Mouse (Mus musculus): Measurements from ENCODE around the gene Slc12a3.

The Slc12a3 gene

DNA sequence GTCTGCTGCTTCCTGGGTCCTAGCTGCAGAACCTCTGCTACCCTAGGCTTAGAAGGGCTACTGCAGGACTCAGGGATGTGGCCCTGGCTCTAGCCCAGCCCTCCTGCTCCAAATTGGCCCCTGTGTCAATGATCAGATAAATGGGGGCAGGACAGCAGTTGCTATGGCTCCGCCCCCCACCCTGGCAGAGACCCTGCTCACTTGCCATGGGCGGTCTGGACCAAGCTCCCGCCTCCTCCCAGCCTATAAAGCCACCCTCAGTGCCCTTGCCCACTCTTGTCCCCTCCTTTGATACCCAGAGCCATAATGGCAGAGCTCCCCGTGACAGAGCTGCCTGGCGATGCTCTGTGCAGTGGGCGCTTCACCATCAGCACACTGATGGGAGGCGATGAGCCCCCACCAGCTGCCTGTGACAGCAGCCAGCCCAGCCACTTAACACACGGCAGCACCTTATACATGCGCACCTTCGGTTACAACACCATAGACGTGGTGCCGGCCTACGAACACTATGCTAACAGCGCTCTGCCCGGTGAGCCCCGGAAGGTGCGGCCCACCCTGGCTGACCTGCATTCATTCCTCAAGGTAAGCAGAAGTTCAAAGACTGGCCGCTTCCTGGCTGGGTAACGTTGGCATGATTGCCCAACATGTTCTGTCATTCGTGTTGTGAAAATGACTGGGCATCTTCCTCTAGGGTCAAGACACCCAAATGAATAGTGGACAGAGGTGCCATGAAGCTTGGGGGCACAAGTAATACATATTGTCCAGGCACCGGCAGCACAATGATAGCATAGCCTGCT, at the start of gene Slc12a3:
Gene Slc12a3 (plus strand): TSS at position 270 of the 797 bp plus-strand sequence.
- DNase-seq (ENCODE audit: low spot score in 2 of 2): no peak

GRCm38 (mm10) chr8:94280001-94280613, 48.9 kb upstream of the Slc12a3 start:
- no peak for DNase-seq (ENCODE audit: low spot score in 2 of 2)

DNA sequence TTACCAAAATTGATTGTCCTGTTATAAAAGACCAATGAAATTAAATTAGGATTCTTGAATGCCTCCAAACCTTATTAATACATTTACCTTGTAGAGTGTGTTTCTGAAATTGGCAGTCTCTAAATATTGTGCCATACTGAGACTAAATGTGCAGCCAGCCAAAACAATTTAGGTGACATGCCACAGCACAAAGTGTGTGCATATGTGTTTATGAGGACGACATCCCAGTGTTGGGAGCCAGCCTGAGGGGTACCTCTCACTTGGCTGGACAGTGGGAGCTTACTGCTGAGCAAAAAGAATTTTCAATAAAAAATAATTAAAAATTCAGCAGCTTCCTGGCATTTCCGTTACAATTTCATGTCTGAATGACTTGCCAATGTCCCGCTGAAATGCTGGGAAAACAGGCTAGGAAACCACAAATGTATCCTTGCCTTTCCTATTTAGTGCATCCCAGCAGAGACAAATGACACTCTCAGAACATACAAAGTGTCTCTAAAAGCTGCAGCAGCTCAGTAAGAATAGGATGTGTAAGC, 46.5 kb upstream of the Slc12a3 start:
- no peak for DNase-seq (ENCODE audit: low spot score in 2 of 2)

DNA sequence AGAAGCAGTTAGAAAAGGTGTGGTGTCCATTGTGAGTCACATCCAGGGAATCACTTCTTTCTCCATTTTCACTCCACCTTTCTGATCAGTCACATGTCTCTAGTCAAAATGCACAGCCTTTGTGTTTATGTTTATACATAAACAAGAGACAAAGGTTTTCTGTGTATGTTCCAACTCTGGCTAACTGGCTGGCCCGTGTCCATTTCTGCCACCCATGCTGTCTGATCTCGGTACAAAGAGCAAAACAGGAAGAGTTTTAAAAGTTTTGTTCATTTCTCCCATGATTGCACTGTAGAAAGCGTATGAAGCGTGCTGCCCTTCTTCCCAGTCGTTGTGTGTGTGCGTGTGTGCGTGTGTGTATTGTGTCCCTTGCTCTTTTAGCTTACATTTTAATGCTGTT, 44.8 kb upstream of the Slc12a3 start:
- DNase-seq (ENCODE audit: low spot score in 2 of 2): no peak

GRCm38 (mm10) chr8:94290606-94291005, 38.4 kb upstream of the Slc12a3 start:
- no peak for DNase-seq (ENCODE audit: low spot score in 2 of 2)

GRCm38 (mm10) chr8:94292072-94292471, 36.9 kb upstream of the Slc12a3 start:
- no peak for DNase-seq (ENCODE audit: low spot score in 2 of 2)

DNA sequence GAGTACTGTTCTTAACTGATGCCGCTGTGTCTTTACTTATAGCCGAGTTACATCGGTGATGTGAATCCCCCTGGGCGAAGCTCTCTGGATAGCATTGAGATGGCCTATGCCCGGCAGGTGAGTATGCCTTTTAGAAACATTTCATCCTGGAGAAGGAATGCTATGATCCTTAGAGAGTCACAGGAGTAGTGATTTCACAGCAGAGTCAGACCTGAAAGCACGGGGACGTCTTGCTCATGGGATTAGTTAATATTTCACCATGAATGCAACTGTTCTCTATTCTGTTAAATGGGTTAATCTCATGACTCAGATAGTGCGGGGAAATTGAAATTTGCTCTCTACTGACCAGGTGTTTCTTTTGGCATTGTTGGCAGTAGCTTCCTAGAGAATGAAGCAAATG, 36.4 kb upstream of the Slc12a3 start:
- DNase-seq (ENCODE audit: low spot score in 2 of 2): no peak

GRCm38 (mm10) chr8:94295687-94296086, 33.3 kb upstream of the Slc12a3 start:
- no peak for DNase-seq (ENCODE audit: low spot score in 2 of 2)

DNA sequence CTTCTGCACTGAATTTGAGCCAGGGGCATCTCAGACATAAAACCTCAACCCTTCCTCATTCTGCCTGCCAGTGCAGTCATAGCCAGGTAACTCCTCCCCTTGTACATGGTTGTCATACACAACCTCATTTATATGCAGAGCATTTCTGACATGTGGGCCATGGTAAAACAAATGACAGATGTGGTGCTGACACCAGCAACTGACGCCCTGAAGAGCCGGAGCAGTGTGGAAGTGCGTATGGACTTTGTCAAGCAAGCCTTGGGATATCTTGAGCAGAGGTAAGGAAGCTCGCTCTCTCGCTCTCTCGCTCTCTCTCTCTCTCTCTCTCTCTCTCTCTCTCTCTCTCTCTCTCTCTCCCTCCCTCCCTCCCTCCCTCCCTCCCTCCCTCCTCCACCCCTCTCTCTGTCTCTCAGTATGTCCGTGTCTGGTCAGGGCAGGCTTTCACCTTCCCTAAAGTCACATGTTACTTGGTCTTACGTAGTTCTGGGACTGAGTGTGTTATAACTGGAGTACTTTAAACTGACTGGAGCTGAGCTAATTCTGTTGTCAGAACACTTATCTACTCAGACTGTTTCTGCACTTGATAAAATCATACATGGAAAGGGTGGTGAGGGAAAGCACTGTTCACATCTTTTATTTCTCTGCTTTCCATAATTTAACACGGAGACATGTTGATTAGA, 32.5 kb upstream of the Slc12a3 start:
- no peak for DNase-seq (ENCODE audit: low spot score in 2 of 2)

DNA sequence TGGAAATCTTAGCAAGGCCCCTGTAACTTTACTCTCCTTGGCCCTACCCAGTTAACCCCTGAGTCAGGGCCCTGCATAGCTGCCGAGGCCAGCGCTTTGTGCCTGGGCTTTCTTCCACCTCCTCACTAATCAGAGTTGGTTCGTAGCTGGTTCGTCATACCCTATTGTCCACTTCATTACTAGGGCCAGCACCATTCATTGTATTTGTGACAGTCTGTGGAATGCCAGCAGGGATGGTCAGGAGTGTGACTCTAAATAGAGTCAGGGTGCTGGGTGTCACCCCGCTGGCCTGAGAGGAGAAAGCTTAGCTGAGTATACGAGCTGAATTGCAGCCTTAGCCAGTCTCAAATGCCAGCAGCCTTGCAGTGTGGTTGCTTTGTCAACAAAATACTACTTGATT, 31.9 kb upstream of the Slc12a3 start:
- no peak for DNase-seq (ENCODE audit: low spot score in 2 of 2)

GRCm38 (mm10) chr8:94300809-94301208, 28.2 kb upstream of the Slc12a3 start:
- no peak for DNase-seq (ENCODE audit: low spot score in 2 of 2)

DNA sequence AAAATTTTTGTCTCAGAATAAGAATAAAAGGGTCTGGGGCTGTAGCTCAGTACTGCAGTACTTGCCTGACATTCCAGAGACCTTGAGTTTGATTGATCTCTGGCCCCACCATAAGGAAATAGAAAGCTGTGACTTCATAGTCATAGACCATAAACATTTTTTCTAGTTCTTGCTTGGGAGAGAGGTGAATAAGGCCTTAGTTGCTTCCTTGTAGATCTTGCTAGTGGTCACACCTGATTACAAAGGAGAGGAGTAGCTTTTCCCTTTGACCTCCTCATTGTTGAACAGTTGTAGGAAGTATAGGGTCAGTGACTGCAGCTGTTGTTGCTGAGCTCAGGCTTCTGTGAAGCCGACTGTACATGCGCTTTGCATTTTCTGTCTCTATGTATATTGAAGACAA, 24.6 kb upstream of the Slc12a3 start:
- no peak for DNase-seq (ENCODE audit: low spot score in 2 of 2)

- DNase-seq (ENCODE audit: low spot score in 2 of 2): peak; percentile 74 to 78
Measured at GRCm38 (mm10) chr8:94306989-94307513, 21.9 kb upstream of the Slc12a3 start.

DNA sequence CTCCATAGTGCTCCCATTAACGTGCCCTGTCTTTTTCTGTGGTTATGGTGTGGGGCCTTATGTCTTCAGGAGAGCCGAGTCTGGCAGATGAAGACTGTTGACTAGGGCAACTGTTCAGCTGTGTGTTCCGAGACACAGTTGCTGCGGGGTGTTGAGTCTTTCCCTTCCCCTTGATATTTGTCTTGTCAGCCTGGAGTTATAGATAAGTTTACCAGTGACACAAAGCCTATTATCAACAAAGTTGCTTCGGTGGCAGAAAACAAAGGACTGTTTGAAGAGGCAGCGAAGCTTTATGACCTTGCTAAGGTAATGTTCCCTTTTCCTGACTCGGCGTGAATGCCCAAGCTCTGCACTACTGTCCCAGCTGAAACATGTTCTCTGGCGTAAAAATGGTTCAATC, 21.3 kb upstream of the Slc12a3 start:
- no peak for DNase-seq (ENCODE audit: low spot score in 2 of 2)

GRCm38 (mm10) chr8:94314069-94314468, 14.9 kb upstream of the Slc12a3 start:
- no peak for DNase-seq (ENCODE audit: low spot score in 2 of 2)

GRCm38 (mm10) chr8:94317249-94317648, 11.8 kb upstream of the Slc12a3 start:
- DNase-seq (ENCODE audit: low spot score in 2 of 2): no peak

DNA sequence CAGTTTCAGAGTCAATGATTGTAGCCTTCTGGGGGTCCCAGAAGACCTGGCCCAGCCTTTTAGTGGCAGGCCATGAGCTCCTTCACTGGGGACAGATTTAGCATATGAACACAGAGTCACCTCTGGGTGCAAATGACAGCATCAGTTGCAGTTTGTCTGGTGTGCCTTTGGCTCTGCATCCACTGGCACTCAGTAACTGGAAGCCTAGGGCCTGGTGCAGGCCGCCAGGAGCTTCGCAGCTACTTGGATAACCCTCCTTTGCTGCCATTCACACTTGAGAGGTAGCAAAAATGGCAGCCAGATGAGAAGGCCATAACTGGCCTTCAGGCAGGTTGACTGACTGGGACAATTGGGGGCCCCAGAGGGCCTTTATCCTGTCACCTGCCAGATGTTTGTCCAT, 11.3 kb upstream of the Slc12a3 start:
- DNase-seq (ENCODE audit: low spot score in 2 of 2): no peak

GRCm38 (mm10) chr8:94320036-94320435, 9.0 kb upstream of the Slc12a3 start:
- DNase-seq (ENCODE audit: low spot score in 2 of 2): no peak

DNA sequence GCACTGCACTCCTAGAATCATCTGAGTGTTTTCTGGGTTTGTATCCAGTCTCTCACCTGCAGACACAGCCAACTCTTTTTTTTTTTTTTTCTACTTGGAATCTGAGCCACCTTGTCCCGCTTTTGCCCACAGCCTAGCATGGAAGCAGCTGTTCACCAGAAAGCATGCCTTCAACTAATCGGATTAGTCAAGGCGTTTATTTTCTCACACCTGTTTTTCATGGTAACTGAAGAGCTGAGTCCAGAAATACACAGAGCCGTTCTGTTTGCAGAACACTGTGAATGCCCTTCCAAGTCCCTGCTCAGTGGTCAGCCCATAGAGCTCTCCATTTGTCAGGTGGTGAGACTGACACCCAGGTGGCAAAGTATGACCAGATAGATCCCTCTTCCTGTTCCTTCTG, 6.9 kb upstream of the Slc12a3 start:
- no peak for DNase-seq (ENCODE audit: low spot score in 2 of 2)

- no peak for DNase-seq (ENCODE audit: low spot score in 2 of 2)
Measured at GRCm38 (mm10) chr8:94323041-94323440, 6.0 kb upstream of the Slc12a3 start.

GRCm38 (mm10) chr8:94324071-94324470, 4.9 kb upstream of the Slc12a3 start:
- peak in 1 of 2 experiments; percentile 38 for DNase-seq (ENCODE audit: low spot score in 2 of 2)

DNA sequence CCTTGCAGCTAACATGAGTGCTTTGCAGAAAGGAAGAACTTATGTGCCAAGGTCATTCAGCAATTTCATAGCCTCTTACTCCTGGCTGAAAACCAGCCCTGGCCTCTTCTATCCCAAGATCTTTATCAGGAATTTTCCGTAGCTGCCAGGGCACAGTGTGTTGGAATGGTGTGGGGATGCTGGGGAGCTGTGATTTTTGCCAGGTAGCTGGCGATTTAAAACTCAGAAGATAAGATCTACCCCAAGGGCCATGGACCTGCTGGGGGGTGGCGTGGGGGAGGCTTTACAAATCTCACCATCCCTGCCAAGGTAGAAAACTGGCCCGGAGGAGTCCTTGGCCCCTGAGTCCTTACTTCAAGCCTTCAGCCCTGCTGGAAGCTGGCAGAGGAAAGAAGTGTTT, 3.0 kb upstream of the Slc12a3 start:
- DNase-seq (ENCODE audit: low spot score in 2 of 2): no peak

Data from spleen, postnatal 4 days (tissue).